15 mouse cellular contexts compared by ENCODE assay signal in the genomic region with DNA sequence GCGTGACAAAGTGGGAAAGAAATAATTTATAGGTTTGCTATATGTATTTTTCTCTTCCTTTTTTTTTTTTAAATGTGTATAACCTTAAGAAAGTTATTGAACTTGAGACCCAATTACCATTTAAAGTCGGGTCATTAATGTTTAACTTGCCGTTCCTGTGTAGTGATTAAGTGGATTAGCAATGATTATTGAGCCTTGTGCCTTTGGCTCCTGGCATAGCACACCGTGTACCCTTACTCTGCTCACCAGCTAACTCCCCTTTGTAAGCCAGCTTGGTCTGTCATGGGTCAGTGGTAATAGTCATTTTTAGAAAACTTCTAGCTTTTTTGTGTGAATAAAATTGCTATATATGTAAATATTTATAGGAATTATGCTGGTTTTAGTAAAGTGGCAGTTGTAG.
"Had no signal": no experiment of that assay in that cellular context is flagged by ENCODE, and none has a peak within 500 bp of the region (broad histone marks: within the 10 kb centered on the region; RNA-seq: fewer than 3 reads in every experiment).

No protein-coding gene starts in this region.

- H3K27ac ChIP-seq: limb, embryonic 15.5 days; liver, embryonic 12.5 days; midbrain, embryonic 15.5 days; neural tube, embryonic 12.5 days; stomach, embryonic 15.5 days had no signal

- H3K36me3 ChIP-seq: limb, embryonic 15.5 days; liver, embryonic 12.5 days; midbrain, embryonic 15.5 days; neural tube, embryonic 12.5 days; stomach, embryonic 15.5 days had no signal

- H3K9me3 ChIP-seq: limb, embryonic 15.5 days; liver, embryonic 12.5 days; midbrain, embryonic 15.5 days; neural tube, embryonic 12.5 days; stomach, embryonic 15.5 days had no signal

- H3K4me3 ChIP-seq: limb, embryonic 15.5 days; liver, embryonic 12.5 days; midbrain, embryonic 15.5 days; neural tube, embryonic 12.5 days; stomach, embryonic 15.5 days had no signal

- ATAC-seq: hindbrain, embryonic 16.5 days; inflammation-experienced regulatory T-cells, adult 6 months; liver, embryonic 12.5 days; midbrain, embryonic 15.5 days had no signal

- H3K27me3 ChIP-seq: limb, embryonic 15.5 days; liver, embryonic 12.5 days; midbrain, embryonic 15.5 days; neural tube, embryonic 12.5 days; stomach, embryonic 15.5 days had no signal

- H3K9ac ChIP-seq: limb, embryonic 15.5 days; liver, embryonic 12.5 days; lung, embryonic 14.5 days; midbrain, embryonic 15.5 days; neural tube, embryonic 12.5 days; stomach, embryonic 15.5 days had no signal

- H3K4me1 ChIP-seq: limb, embryonic 15.5 days; liver, embryonic 12.5 days; midbrain, embryonic 15.5 days; neural tube, embryonic 12.5 days; stomach, embryonic 15.5 days had no signal

- DNase-seq: layer of hippocampus, adult 9-11 months; layer of hippocampus, postnatal 36 days; lung, embryonic 14.5 days; lung, postnatal 10 days; lung, postnatal 4 days; right cerebral cortex, postnatal 4 days; thymus, postnatal 36 days had no signal

- H3K4me2 ChIP-seq: limb, embryonic 15.5 days; liver, embryonic 12.5 days; lung, embryonic 14.5 days; midbrain, embryonic 11.5 days; midbrain, embryonic 15.5 days; neural tube, embryonic 12.5 days; stomach, embryonic 15.5 days had no signal
